Mouse (Mus musculus) bone marrow, adult 2 months (tissue): ENCODE measurements around the gene Pde4c. TPM values are rescaled to one million over a fixed set of nuclear protein-coding genes. Genes with fewer than 3 reads are reported as not detected.

Source experiments
- H3K27ac ChIP-seq: fragments of 200-500 bp; 2 replicates; pipeline ENCODE4 v1.5.1; 2012; ENCODE audit warnings: low read depth, mild to moderate bottlenecking, control low read depth, inconsistent platforms, low read length; ENCODE audit not compliant: control insufficient read depth, poor library complexity, insufficient read depth
- H3K4me1 ChIP-seq: fragments of 200-500 bp; 2 replicates; pipeline ENCODE4 v1.6.1; 2011; ENCODE audit warnings: low read length; ENCODE audit not compliant: control insufficient read depth, insufficient read depth
- H3K4me3 ChIP-seq: fragments of 200-500 bp; replicated peaks from 2 replicates; pipeline ENCODE3; 2011; ENCODE audit warnings: mild to moderate bottlenecking, low read depth, low read length, control low read depth; ENCODE audit not compliant: control insufficient read depth
- CTCF ChIP-seq: fragments of 200-500 bp; IDR thresholded peaks from 2 replicates; pipeline ENCODE4 v1.5.1; 2011; ENCODE audit warnings: low read length, control low read depth; ENCODE audit not compliant: control insufficient read depth, insufficient read depth
- POLR2A ChIP-seq: fragments of 200-500 bp; IDR thresholded peaks from 2 replicates; pipeline ENCODE4 v1.6.1; 2011; ENCODE audit warnings: low read depth, mild to moderate bottlenecking, control low read depth, low read length, borderline replicate concordance; ENCODE audit not compliant: control insufficient read depth
- whole genome bisulfite sequencing: fragments of 180-500 bp; shearing (Covaris S2); methylation state at CpG from one replicate; pipeline ENCODE4 v1.1.7; 2018; 5-methylcytosine and 5-hydroxymethylcytosine counted together
- polyA plus RNA-seq: library from polyadenylated mRNA; stranded (reverse); fragments of >200 nt; gene quantifications from 2 replicates; pipeline ENCODE4 v1.2.4, GENCODE M21; 2011; ENCODE audit warnings: low replicate concordance; ENCODE audit not compliant: missing spikeins, insufficient read depth, insufficient read length

Pde4c gene
- polyA plus RNA-seq, 1 experiment = 3.2 TPM

DNA sequence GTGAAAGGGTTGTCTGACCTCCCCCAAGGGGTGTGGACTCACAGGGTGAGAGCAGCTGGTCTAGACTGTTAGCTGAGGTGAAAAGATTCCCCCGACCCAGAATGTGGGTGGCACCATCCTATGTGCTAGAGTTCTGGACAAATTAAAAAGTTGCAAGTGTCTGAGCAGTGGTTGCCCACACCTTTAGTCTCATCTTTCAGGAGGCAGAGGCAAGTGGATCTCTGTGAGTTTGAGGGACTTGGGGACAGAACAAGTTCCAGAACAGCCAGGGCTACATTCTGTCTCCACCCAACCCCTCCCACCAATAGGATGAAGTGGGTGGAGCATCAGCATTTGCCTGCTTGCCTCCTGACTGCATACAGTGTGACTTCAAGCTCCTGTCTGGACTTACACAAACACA is 38.6 kb downstream of the Pde4c start:
- H3K27ac ChIP-seq = 0 out of 2 replicates have a peak overlapping the region, but pooled peaks have one; percentile 16
- TF ChIP-seq POLR2A (no peak), CTCF (no peak)
- peaks cover 20% of the 10 kb centered on the region for H3K4me1 ChIP-seq
- no peak overlapping the region for H3K4me3 ChIP-seq
- WGBS = 56% methylated on average over 1 of the region's 1 CpGs

DNA sequence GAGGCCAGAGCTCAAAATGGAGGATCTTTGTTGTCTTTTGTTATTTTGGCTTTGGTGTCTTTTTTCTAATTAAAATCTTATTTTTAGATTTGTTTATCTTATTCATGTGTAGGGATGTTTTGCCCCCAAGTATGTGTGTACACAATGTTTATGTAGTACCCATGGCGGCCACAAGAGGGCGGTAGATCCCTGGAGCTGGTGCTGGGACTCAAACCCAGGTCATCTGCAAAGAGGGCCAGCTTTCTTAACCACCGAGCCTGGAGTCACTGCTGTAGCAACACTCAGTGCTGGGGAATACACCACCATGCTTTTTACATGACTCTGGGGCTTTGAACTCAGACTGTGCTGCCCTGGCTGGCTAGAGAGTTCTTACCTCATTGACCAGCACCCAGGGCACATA is 39.8 kb downstream of the Pde4c start:
- peaks cover 21% of the 10 kb centered on the region for H3K4me1 ChIP-seq
- under 1% methylated on average over 3 of the region's 3 CpGs for WGBS
- TF ChIP-seq CTCF (peak; percentile 86), POLR2A (no peak)
- peak overlapping the region; percentile 38; the same call in 1 of the 2 replicates for H3K27ac ChIP-seq
- no peak overlapping the region for H3K4me3 ChIP-seq

DNA sequence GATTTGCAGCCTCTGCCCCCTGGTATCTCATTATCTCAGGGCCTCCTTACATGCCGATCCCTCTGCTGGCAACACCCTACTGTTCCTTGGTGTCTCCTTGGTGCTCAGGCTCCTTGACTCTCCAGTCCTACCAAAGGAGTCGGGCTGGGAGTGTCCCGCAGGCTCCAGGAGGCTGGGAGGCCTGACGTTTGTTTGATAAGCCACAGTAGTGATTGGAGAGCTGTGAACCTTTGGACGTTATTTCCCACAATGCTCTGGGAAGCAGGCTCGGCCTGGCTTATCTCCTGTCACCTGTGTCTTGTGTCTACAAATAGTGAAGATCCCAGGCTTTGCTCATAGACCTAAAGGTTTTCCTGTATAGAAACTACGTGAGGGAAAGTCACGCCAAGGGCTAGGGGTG is 40.5 kb downstream of the Pde4c start:
- TF ChIP-seq CTCF = no peak
- TF ChIP-seq POLR2A = no peak
- H3K4me3 ChIP-seq = no peak overlapping the region
- H3K27ac ChIP-seq = peak overlapping the region; percentile 38
- H3K4me1 ChIP-seq = peaks cover 26% of the 10 kb centered on the region
- WGBS = 59% methylated on average over 8 of the region's 8 CpGs

DNA sequence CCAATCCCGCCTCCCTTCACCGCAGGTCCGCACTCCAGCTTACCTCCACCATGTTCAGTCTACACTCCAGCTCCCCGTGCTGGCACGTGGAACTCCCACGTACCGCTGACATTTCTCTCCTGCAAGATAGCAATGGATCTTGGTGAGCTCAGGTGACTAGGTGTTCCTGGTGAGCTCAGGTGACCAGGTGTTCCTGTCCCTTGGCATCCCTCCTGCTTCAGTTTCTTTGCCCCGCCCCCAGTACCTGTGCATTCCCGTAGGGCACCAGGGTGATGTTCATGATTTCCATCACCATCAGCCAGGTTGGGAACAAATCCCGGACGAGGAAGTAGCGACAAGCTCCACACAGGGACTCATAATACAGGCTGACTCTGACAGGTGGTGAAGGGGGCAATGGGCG is 41.2 kb downstream of the Pde4c start:
- peaks cover 28% of the 10 kb centered on the region for H3K4me1 ChIP-seq
- no peak for TF ChIP-seq POLR2A
- TF ChIP-seq CTCF = no peak
- no peak overlapping the region for H3K4me3 ChIP-seq
- WGBS = 89% methylated on average over 13 of the region's 13 CpGs
- H3K27ac ChIP-seq = peak overlapping the region; percentile 70

DNA sequence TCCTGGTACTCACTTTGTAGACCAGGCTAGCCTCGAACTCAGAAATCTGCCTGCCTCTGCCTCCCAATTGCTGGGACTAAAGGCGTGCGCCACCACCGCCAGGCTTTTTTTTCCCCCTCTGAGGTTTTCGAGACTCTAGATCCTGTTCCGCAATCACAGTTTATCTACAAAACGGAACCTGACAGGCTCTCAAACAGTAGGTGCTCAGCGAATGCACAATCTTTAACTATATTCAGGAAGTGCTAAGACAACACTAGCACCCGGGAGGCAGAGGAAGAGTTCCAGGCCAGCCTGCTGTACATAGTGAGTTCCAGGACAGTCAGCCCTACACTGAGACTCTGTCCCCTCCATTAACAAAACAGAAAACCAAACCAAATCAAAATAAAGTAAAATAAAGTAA is 41.8 kb downstream of the Pde4c start:
- WGBS = 30% methylated on average over 9 of the region's 9 CpGs
- no peak for TF ChIP-seq POLR2A
- TF ChIP-seq CTCF = no peak
- Histone ChIP-seq H3K4me3 (peak overlapping the region; percentile 52), H3K27ac (peak overlapping the region; percentile 70), H3K4me1 (peaks cover 25% of the 10 kb centered on the region)

DNA sequence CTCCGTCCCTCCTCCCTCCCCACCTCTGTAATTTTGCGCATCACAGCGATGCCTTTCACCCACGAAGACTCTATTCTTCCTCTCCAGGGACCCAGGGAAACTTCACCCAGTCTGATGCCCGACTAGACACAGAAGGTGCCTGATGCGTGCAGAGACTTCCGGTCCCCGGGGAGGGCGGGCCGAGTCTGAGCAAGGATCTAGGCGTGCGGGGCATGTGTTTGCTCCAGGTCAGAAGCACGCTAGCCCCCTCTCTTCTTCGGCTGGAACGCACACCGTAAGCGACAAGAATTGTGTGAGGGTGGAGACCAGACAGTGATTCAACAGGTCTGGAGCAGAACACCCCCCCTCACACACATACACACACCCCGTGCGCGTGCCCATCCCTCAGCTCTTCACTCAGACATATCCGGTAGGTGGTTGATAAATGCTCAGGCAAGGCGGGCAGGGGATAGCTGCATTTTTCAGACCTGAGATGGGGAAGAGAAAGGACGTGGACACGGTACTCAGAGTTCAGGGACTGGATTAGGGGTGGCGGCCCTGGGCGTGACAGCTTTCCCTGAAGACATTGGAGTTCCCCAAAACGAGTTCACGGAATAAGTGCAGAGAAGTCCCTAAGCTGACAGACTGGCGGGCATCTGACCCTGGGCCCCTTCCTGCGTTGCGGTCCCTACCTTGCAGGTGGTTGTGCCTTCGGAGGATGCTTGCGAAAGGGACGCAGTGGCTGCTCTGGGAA is 42.5 kb downstream of the Pde4c start:
- H3K4me1 ChIP-seq = peaks cover 25% of the 10 kb centered on the region
- H3K4me3 ChIP-seq = peak overlapping the region; percentile 82
- H3K27ac ChIP-seq = peak overlapping the region; percentile 70
- no peak for TF ChIP-seq CTCF
- TF ChIP-seq POLR2A = peak; percentile 36; the same call in 1 of the 2 replicates
- 2% methylated on average over 34 of the region's 34 CpGs for WGBS

DNA sequence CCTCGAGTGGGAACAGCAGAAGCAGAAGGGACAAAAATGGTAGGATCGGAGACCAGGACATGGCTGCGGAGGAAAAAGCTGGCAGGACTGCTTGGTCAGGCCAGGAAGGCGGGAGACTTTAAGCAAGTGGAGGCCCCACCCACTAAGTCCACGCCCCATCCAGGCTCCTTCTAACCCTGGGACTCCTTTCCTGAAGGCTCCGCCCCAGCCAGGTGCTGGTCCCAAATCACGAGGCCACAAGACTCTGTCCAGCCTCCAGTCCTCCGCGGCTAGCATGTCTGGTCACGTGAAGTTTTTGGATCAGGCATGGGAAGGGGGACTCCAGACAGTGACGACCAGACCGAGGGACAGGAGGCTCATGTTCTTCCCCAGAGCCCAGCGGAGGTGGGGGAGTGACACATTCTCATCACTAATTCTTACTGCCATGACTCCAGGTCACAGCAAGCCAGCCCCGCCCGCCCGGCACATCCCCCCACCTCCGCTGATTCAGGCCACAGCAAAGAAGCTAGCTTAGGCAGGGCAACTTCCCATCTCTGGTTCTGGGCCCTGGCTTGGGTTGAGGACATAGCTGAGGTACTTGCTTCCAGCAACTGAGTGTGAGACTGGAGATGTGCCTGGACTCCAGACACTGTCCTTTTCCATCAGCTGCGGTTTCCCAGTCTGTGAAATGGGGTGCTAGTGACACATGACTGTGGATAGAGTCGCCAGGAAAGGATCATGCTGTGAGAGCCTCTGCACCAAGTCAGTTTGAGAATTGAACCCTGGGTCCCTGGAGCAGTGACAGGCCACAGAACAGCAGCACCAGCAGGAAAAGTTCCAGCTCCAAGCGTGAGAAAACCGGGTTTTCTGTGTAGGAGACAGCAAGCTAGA is 43.3 kb downstream of the Pde4c start:
- Histone ChIP-seq H3K4me1 (peaks cover 25% of the 10 kb centered on the region), H3K4me3 (peak overlapping the region; percentile 82), H3K27ac (peak overlapping the region; percentile 70)
- TF ChIP-seq CTCF = peak; percentile 1; the same call in 1 of the 2 replicates
- peak; percentile 48; the same call in 1 of the 2 replicates for TF ChIP-seq POLR2A
- 20% methylated on average over 21 of the region's 21 CpGs for WGBS

DNA sequence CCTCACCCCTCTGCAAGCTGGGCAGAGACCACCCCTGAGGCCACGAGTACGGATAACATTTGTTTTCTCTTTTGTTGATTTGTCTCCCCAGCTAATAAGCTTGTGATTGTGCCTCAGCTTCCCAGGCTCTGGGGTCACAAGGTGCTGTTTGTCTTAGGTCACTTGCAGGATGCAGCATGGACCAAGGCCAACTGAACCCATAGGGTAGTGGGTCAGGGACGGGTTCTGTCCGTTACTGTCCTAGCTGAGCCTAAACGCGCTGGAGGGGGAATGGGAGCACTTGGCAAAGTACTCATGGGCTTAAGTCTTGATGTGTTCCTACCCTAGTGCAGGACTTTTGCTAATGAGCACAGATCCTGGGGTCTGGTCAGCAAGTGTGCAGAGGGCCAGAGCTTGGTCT is 44.0 kb downstream of the Pde4c start:
- Histone ChIP-seq H3K4me3 (no peak overlapping the region), H3K4me1 (peaks cover 25% of the 10 kb centered on the region), H3K27ac (peak overlapping the region; percentile 75)
- TF ChIP-seq POLR2A = no peak
- TF ChIP-seq CTCF = no peak
- WGBS = 83% methylated on average over 6 of the region's 6 CpGs
